Mouse (Mus musculus) forebrain, postnatal 0 days (tissue): ENCODE measurements at regions not wholly inside any gene's neighbourhood (a gene's known extent, or its start where the extent isn't known, plus 50 kb on each side); places are given as distances from the start of the nearest gene placed in this dataset.

Experiments
- ATAC-seq: fragments of 200-750 bp; cut with Nextera tagmentation; 2 replicates; pipeline ENCODE4 v1.8.0; 2017; ENCODE audit warnings: mild to moderate bottlenecking, moderate library complexity
- DNase-seq: peaks from one replicate; pipeline ENCODE4 v3.0.0-alpha.2; 2015
- H3K27ac ChIP-seq: fragments of 300-500 bp; sonication (generic); 2 replicates; pipeline ENCODE4 v1.5.1; 2014; ENCODE audit warnings: low read depth, mild to moderate bottlenecking, antibody characterized with exemption, low read length, moderate library complexity, mixed read lengths
- H3K27me3 ChIP-seq: fragments of 300-500 bp; sonication (generic); 2 replicates; pipeline ENCODE4 v1.6.1; 2014; ENCODE audit warnings: mild to moderate bottlenecking, low read length, mixed read lengths; ENCODE audit not compliant: insufficient read depth
- H3K36me3 ChIP-seq: fragments of 300-500 bp; sonication (generic); 2 replicates; pipeline ENCODE4 v1.6.1; 2014; ENCODE audit warnings: mild to moderate bottlenecking, moderate library complexity; ENCODE audit not compliant: insufficient read depth
- H3K4me1 ChIP-seq: fragments of 300-500 bp; sonication (generic); 2 replicates; pipeline ENCODE4 v1.6.1; 2014; ENCODE audit warnings: antibody characterized with exemption; ENCODE audit not compliant: insufficient read depth
- H3K4me2 ChIP-seq: fragments of 300-500 bp; sonication (generic); 2 replicates; pipeline ENCODE4 v1.6.1; 2014; ENCODE audit warnings: low read depth, mild to moderate bottlenecking, moderate library complexity
- H3K4me3 ChIP-seq: fragments of 300-500 bp; sonication (generic); 2 replicates; pipeline ENCODE4 v1.5.1; 2014; ENCODE audit warnings: low read depth, low read length, mixed read lengths
- H3K9ac ChIP-seq: fragments of 300-500 bp; sonication (generic); 2 replicates; pipeline ENCODE4 v1.6.1; 2014; ENCODE audit warnings: mild to moderate bottlenecking
- H3K9me3 ChIP-seq: fragments of 300-500 bp; sonication (generic); 2 replicates; pipeline ENCODE4 v1.6.1; 2016; ENCODE audit warnings: low read length
- CTCF ChIP-seq: sonication (generic); IDR thresholded peaks from 2 replicates; pipeline ENCODE4 v1.5.1; 2016; ENCODE audit warnings: antibody characterized with exemption, control low read depth, low read depth
- WGBS: fragments of 180-500 bp; shearing (Covaris S2); extraction: QIAGEN DNeasy Blood & Tissue Kit; methylation state at CpG from one replicate; pipeline ENCODE4 v1.1.7; 2014; 5-methylcytosine and 5-hydroxymethylcytosine counted together

DNA sequence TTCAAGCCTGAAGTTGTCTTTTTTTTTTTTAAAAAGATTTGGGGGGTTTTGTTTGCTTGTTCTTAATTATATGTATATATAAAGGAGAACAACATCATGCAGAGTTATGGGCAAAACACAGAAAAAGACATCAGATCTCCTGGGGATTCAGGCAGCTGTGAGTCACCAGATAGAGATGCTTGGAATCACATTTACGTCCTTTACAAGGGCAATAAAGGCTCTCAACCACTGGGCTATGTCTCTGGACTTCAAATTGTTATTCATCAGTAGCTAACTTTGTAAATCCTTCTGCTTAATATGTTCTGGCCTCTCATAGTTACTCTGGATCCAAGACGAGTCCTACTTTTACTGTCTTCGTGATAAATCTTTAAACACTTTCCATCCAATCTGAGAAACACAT, 469.8 kb downstream of the Kctd12 start:
- Histone ChIP-seq H3K4me2 (no peak overlapping the region), H3K4me1 (no peaks in the 10 kb centered on the region), H3K27ac (no peak overlapping the region), H3K36me3 (no peaks in the 10 kb centered on the region), H3K9ac (no peak overlapping the region), H3K4me3 (no peak overlapping the region), H3K9me3 (no peaks in the 10 kb centered on the region), H3K27me3 (no peaks in the 10 kb centered on the region)
- DNase-seq: no peak
- 79% methylated on average over 3 of the region's 3 CpGs for WGBS
- no peak for ATAC-seq
- TF ChIP-seq CTCF: no peak

DNA sequence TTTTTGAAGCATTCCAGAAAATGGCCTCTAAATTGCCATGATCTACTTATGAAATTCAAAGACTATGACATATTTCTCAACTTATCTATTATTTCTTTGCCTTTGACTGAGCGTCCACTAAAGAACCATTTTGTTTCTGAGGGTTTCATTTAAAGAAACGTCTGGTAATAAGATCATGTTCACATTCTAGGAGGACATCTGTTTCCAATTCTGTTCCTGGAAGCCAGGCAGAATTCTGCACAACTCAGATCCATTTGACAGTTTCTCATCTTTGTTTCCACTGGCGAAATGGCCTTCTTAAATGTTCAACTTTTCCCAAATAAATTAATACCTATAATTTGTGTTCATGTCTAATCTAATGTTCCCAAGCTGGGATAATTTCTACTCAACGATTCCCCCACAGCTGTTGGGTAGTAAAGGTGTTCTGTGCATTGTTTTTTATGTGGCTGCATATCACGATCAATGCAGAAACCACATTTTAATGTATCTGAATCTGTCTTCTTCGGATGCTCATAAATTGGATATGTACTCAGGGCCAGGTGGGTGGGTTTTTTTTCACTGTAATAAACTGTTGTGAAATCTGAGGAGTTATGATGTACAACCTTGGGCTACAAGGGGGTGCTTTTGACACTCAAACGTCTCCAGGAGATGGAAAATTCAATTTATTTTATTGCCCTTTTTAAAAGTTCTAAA, 470.6 kb downstream of the Kctd12 start:
- TF ChIP-seq CTCF: no peak
- ATAC-seq (no peak), DNase-seq (no peak)
- Histone ChIP-seq H3K27ac (no peak overlapping the region), H3K36me3 (no peaks in the 10 kb centered on the region), H3K4me1 (no peaks in the 10 kb centered on the region), H3K9me3 (no peaks in the 10 kb centered on the region), H3K4me2 (no peak overlapping the region), H3K9ac (no peak overlapping the region), H3K4me3 (no peak overlapping the region), H3K27me3 (no peaks in the 10 kb centered on the region)
- 79% methylated on average over 7 of the region's 7 CpGs for WGBS

DNA sequence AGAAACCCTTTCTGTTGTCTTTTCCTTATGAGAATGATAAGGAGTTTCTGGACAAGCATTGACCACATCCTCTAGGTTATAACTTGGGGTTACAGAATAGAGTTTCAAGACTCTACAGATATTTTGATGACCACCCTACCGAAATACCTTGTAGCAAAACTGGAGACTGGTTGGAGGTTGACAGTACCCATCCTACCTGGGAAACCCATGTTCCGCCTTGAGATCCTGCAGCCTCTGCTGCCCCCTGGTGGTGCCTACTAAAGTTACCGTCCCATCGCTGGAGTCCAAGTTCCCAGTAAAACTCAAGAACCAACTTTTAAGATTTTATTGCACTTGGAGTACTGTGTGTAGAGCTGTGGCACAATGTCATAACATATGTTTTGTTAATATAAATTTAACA, 472.1 kb downstream of the Kctd12 start:
- H3K9me3 ChIP-seq: no peaks in the 10 kb centered on the region
- no peak overlapping the region for H3K9ac ChIP-seq
- peak; percentile 33 for DNase-seq
- TF ChIP-seq CTCF: peak; percentile 71
- H3K27me3 ChIP-seq: no peaks in the 10 kb centered on the region
- no peaks in the 10 kb centered on the region for H3K4me1 ChIP-seq
- no peak overlapping the region for H3K4me3 ChIP-seq
- no peak overlapping the region for H3K27ac ChIP-seq
- WGBS: 29% methylated on average over 4 of the region's 4 CpGs
- H3K4me2 ChIP-seq: no peak overlapping the region
- H3K36me3 ChIP-seq: no peaks in the 10 kb centered on the region
- no peak for ATAC-seq

DNA sequence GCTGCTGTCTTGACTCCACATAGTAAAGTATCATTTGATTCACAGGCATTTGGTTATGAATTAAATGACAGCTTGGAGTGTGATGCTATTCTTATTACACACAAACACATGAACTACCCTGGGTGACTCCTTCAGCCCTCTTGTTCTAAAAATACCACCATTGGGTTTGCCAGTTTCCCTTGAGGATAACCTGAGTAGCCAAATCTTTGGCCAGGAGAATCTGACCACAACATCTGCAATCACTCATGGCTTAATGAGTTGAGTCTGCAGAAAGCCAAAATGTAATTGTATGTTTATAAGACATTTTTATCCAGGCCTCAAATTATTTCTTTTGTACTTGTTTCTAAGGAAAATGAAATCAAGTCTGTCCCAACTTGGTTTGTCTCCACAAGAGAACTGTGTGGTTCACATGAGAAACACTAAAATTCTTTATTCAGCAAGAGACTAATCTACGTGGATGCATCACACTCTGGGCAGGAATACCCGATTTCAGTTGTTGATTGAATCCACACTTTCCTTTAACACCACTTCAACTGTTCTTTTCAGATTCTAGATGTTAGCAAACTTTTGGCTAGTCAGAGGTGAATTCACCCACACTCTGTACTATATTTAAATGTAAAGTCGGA, 476.6 kb downstream of the Kctd12 start:
- Histone ChIP-seq H3K27me3 (no peaks in the 10 kb centered on the region), H3K4me2 (no peak overlapping the region), H3K4me3 (no peak overlapping the region), H3K4me1 (no peaks in the 10 kb centered on the region), H3K9me3 (no peaks in the 10 kb centered on the region), H3K27ac (no peak overlapping the region), H3K36me3 (no peaks in the 10 kb centered on the region), H3K9ac (no peak overlapping the region)
- no peak for ATAC-seq
- DNase-seq: no peak
- WGBS: 82% methylated on average over 3 of the region's 3 CpGs
- no peak for TF ChIP-seq CTCF

- no peak for ATAC-seq
- Histone ChIP-seq H3K4me2 (no peak overlapping the region), H3K27me3 (no peaks in the 10 kb centered on the region), H3K9me3 (no peaks in the 10 kb centered on the region), H3K4me1 (no peaks in the 10 kb centered on the region), H3K9ac (no peak overlapping the region), H3K36me3 (no peaks in the 10 kb centered on the region), H3K4me3 (no peak overlapping the region), H3K27ac (no peak overlapping the region)
- TF ChIP-seq CTCF: no peak
- WGBS: 84% methylated on average over 1 of the region's 1 CpGs
- DNase-seq: no peak
Observed at GRCm38 (mm10) chr14:102497179-102497578, 485.3 kb downstream of the Kctd12 start.

GRCm38 (mm10) chr14:102492376-102492775, 490.1 kb downstream of the Kctd12 start:
- WGBS: 48% methylated on average over 2 of the region's 2 CpGs
- Histone ChIP-seq H3K27me3 (no peaks in the 10 kb centered on the region), H3K9ac (no peak overlapping the region), H3K4me1 (no peaks in the 10 kb centered on the region), H3K9me3 (no peaks in the 10 kb centered on the region), H3K36me3 (no peaks in the 10 kb centered on the region), H3K27ac (no peak overlapping the region), H3K4me2 (no peak overlapping the region), H3K4me3 (no peak overlapping the region)
- DNase-seq (no peak), ATAC-seq (no peak)
- no peak for TF ChIP-seq CTCF

- H3K27ac ChIP-seq: no peak overlapping the region
- H3K36me3 ChIP-seq: no peaks in the 10 kb centered on the region
- H3K4me2 ChIP-seq: no peak overlapping the region
- DNase-seq: no peak
- 100% methylated on average over 1 of the region's 1 CpGs for WGBS
- no peak overlapping the region for H3K9ac ChIP-seq
- H3K4me1 ChIP-seq: no peaks in the 10 kb centered on the region
- no peak overlapping the region for H3K4me3 ChIP-seq
- H3K27me3 ChIP-seq: no peaks in the 10 kb centered on the region
- no peak for TF ChIP-seq CTCF
- ATAC-seq: no peak
- no peaks in the 10 kb centered on the region for H3K9me3 ChIP-seq
Observed at GRCm38 (mm10) chr14:102491205-102491604, 491.2 kb downstream of the Kctd12 start.
